Mouse (Mus musculus) kidney, embryonic 14.5 days (tissue): ENCODE data around the gene Rps27l. TPM values are rescaled to one million over a fixed set of nuclear protein-coding genes. Genes with fewer than 3 reads are reported as not detected.

Experiments
- ATAC-seq: fragments of 200-750 bp; cut with Nextera tagmentation; 2 replicates; pipeline ENCODE4 v1.8.0; 2017; ENCODE audit warnings: moderate number of reproducible peaks, mild to moderate bottlenecking, moderate TSS enrichment, moderate library complexity; ENCODE audit not compliant: low FRiP score, low TSS enrichment
- H3K27ac ChIP-seq: fragments of 300-500 bp; sonication (generic); 2 replicates; pipeline ENCODE4 v1.5.1; 2014; ENCODE audit warnings: low read depth, mild to moderate bottlenecking, low read length, moderate library complexity, mixed read lengths
- H3K27me3 ChIP-seq: fragments of 300-500 bp; sonication (generic); 2 replicates; pipeline ENCODE4 v1.6.1; 2014; ENCODE audit warnings: mild to moderate bottlenecking, low read length; ENCODE audit not compliant: control insufficient read depth, insufficient read depth
- H3K36me3 ChIP-seq: fragments of 300-500 bp; sonication (generic); 2 replicates; pipeline ENCODE4 v1.6.1; 2014; ENCODE audit warnings: low read length, mixed read lengths; ENCODE audit not compliant: control insufficient read depth, insufficient read depth
- H3K4me1 ChIP-seq: fragments of 300-500 bp; sonication (generic); 2 replicates; pipeline ENCODE4 v1.6.1; 2014; ENCODE audit warnings: low read length, mixed read lengths; ENCODE audit not compliant: control insufficient read depth, insufficient read depth
- H3K4me2 ChIP-seq: fragments of 300-500 bp; sonication (generic); replicated peaks from 2 replicates; pipeline ENCODE4 v1.6.1; 2014; ENCODE audit warnings: low read depth, mild to moderate bottlenecking, low read length
- H3K4me3 ChIP-seq: fragments of 300-500 bp; sonication (generic); 2 replicates; pipeline ENCODE4 v1.5.1; 2014; ENCODE audit warnings: mild to moderate bottlenecking, low read length
- H3K9ac ChIP-seq: fragments of 300-500 bp; sonication (generic); 2 replicates; pipeline ENCODE4 v1.6.1; 2014; ENCODE audit warnings: low read depth, mild to moderate bottlenecking, low read length, moderate library complexity
- H3K9me3 ChIP-seq: fragments of 300-500 bp; sonication (generic); 2 replicates; pipeline ENCODE4 v1.6.1; 2016; ENCODE audit warnings: low read length; ENCODE audit not compliant: control insufficient read depth
- WGBS: fragments of 180-500 bp; shearing (Covaris S2); extraction: QIAGEN DNeasy Blood & Tissue Kit; methylation state at CpG from one replicate; pipeline ENCODE4 v1.1.7; 2014; 5-methylcytosine and 5-hydroxymethylcytosine counted together
- polyA plus RNA-seq: library from polyadenylated mRNA; unstranded; fragments of >200 nt; fragmentation: Nextera tagmentation; extraction: Ambion mirVana; gene quantifications from 2 replicates; pipeline ENCODE4 v1.2.1, GENCODE M21; 2014

Rps27l gene
- polyA plus RNA-seq, 1 experiment from 2014 or later, result 724 TPM

GRCm38 (mm10) chr9:66918672-66919330, 27.1 kb upstream of the Rps27l start:
- Histone ChIP-seq H3K9me3 (no peaks in the 10 kb centered on the region), H3K4me1 (peaks cover 7% of the 10 kb centered on the region; the same call in 1 of the 2 replicates), H3K4me3 (peak overlapping the region; percentile 94), H3K4me2 (peak overlapping the region; percentile 83), H3K9ac (peak overlapping the region; percentile 95), H3K27me3 (no peaks in the 10 kb centered on the region), H3K27ac (peak overlapping the region; percentile 90), H3K36me3 (0 out of 2 replicates have a peak, but pooled peaks cover 3% of the 10 kb centered on the region)
- no peak; the same call in 1 of the 2 replicates for ATAC-seq
- WGBS, result 2% methylated on average over 27 of the region's 27 CpGs

DNA sequence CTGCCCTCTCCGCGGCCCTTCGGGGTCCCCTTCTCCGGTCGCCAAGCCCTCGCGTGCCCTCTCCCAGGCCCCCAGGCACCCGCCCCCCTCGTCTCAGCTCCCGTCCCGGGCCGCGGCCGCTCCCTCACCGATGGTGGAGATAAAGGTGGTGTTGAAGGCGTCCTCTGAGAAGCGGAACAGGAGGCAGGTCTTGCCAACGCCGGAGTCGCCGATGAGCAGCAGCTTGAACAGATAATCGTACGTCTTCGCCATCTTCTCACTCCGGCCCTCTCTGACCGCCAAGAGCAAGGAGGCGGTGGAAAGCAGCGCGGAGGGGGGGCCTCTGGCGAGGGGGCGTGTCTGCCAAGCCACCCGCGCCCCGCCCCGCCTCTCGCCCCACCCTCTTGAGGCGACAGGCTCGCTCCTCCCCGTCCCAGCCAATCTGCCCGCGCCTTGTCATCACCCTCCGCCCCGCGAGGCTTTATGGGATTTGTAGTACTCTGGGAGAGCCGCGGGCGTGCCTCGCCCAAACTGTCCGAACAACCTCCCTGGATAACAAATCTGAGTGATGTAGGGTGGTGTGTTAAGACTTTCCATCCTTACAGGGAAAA, 26.4 kb upstream of the Rps27l start, which contains the start of gene Rab8b:
Rab8b (minus strand) TSS at position 306 of the 590 bp plus-strand sequence.
- Histone ChIP-seq H3K4me3 (peak within 1 kb of the TSS; percentile 94), H3K4me1 (peaks cover 7% of the 10 kb centered on the region; the same call in 1 of the 2 replicates), H3K9me3 (no peaks in the 10 kb centered on the region), H3K4me2 (peak within 1 kb of the TSS; percentile 83), H3K27me3 (no peaks in the 10 kb centered on the region), H3K9ac (peak within 1 kb of the TSS; percentile 95), H3K36me3 (0 out of 2 replicates have a peak, but pooled peaks cover 3% of the 10 kb centered on the region), H3K27ac (peak within 1 kb of the TSS; percentile 90)
- WGBS, result under 1% methylated on average over 45 of the region's 49 CpGs
- peak; percentile 98 for ATAC-seq

GRCm38 (mm10) chr9:66919981-66920380, 25.9 kb upstream of the Rps27l start:
- Histone ChIP-seq H3K27me3 (no peaks in the 10 kb centered on the region), H3K36me3 (0 out of 2 replicates have a peak, but pooled peaks cover 2% of the 10 kb centered on the region), H3K4me1 (peaks cover 7% of the 10 kb centered on the region; the same call in 1 of the 2 replicates), H3K27ac (peak overlapping the region; percentile 59), H3K4me3 (peak overlapping the region; percentile 94), H3K4me2 (peak overlapping the region; percentile 74), H3K9me3 (no peaks in the 10 kb centered on the region), H3K9ac (peak overlapping the region; percentile 40; the same call in 1 of the 2 replicates)
- ATAC-seq, result peak; percentile 55; the same call in 1 of the 2 replicates
- WGBS, result 0% methylated on average over 14 of the region's 14 CpGs

DNA sequence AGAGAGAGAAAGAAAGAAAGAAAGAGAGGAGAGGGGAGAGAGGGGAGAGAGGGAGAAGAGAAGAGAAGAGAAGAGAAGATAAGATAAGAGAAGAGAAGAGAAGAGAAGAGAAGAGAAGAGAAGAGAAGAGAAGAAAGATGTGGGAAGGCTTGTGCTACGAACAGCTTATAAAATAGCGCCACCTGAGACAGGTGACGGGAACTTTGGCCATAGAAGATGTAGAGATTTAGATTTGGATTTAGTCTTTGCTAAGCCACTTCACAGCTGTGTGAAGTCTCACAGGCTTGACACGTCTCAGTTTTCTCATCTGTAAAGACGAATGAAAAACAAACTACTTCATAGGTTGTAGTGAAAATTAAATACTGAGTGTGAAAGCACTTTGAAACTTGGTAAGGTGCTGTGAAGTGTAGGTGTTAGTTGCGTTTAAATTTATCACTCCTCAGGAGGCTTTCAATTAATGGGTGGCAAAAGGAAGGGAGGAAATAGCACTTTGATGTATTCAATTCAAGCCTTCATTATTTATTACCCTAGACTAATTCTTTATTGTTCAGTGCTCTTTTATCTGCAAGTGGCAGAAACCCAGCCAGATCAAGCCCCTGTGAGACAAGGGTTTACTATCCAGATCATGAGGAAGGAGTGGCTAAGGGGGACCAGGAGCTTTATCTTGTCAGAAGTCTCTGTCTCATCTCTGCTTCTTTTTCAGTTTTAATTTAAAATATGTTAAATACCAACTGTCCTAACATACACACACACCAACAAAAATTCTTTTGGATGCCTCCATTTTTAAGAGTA, 25.2 kb upstream of the Rps27l start:
- Histone ChIP-seq H3K4me2 (peak overlapping the region; percentile 74), H3K9me3 (no peaks in the 10 kb centered on the region), H3K27ac (no peak overlapping the region), H3K27me3 (no peaks in the 10 kb centered on the region), H3K4me1 (peaks cover 7% of the 10 kb centered on the region; the same call in 1 of the 2 replicates), H3K4me3 (peak overlapping the region; percentile 94), H3K36me3 (no peaks in the 10 kb centered on the region), H3K9ac (no peak overlapping the region)
- 2% methylated on average over 6 of the region's 6 CpGs for WGBS
- ATAC-seq, result no peak

DNA sequence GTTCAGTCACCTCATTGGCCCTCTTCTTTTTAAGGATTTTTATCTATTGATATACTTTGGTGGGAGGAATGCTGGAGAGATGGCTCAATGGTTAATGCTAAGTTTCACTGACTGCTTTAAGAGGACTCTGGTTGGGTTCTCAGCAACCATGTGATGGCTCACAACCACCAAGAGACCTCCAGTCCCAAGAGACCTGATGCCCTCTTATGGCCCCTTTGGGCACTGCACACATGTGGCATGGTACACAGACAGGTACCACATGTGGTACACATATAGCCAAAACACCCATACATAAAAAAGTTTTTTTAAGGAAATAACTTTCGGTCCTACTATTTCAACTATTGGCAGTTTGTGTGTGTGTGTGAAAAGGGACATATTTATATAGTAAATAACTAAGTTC, 23.8 kb upstream of the Rps27l start:
- H3K36me3 ChIP-seq, result no peaks in the 10 kb centered on the region
- WGBS, result 96% methylated on average over 1 of the region's 1 CpGs

GRCm38 (mm10) chr9:66925853-66926252, 20.0 kb upstream of the Rps27l start:
- Histone ChIP-seq H3K4me1 (no peaks in the 10 kb centered on the region), H3K27me3 (no peaks in the 10 kb centered on the region), H3K27ac (no peak overlapping the region), H3K4me3 (no peak overlapping the region), H3K9ac (no peak overlapping the region), H3K4me2 (no peak overlapping the region), H3K36me3 (no peaks in the 10 kb centered on the region), H3K9me3 (no peaks in the 10 kb centered on the region)
- WGBS, result 80% methylated on average over 3 of the region's 3 CpGs
- ATAC-seq, result no peak

More for the DNA sequence above, 23.8 kb upstream of the Rps27l start:
- Histone ChIP-seq H3K4me2 (no peak overlapping the region), H3K27me3 (no peaks in the 10 kb centered on the region), H3K9ac (no peak overlapping the region), H3K4me3 (no peak overlapping the region), H3K27ac (no peak overlapping the region), H3K4me1 (peaks cover 7% of the 10 kb centered on the region; the same call in 1 of the 2 replicates), H3K9me3 (no peaks in the 10 kb centered on the region)
- no peak for ATAC-seq

- ATAC-seq, result no peak
- no peak overlapping the region for H3K9ac ChIP-seq
- H3K9me3 ChIP-seq, result no peaks in the 10 kb centered on the region
- H3K4me3 ChIP-seq, result no peak overlapping the region
- H3K36me3 ChIP-seq, result no peaks in the 10 kb centered on the region
- no peaks in the 10 kb centered on the region for H3K4me1 ChIP-seq
- no peak overlapping the region for H3K27ac ChIP-seq
- WGBS, result 89% methylated on average over 8 of the region's 8 CpGs
- H3K4me2 ChIP-seq, result no peak overlapping the region
- no peaks in the 10 kb centered on the region for H3K27me3 ChIP-seq
Observed at GRCm38 (mm10) chr9:66927696-66928402, 18.0 kb upstream of the Rps27l start.

DNA sequence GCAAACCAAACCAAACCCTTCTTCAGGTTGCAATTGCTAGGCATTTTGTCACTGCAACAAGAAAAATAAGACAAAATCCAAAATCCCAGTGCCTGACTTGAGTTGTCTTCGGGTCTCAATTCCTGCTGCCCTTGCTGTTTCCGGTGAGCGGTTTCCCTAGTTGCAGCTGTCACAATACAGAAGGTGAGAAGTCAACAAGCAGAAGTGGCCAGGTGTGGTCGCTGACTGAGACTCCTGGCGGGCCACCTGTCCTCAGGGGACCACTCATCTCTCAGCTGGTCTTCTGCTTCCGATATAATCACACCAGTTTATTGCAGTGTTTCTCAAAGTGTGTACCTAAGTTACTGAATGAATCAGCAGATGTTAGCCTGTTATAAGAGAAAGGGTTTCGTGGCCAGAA, 15.5 kb upstream of the Rps27l start:
- H3K36me3 ChIP-seq, result no peaks in the 10 kb centered on the region
- H3K4me2 ChIP-seq, result no peak overlapping the region
- no peak overlapping the region for H3K4me3 ChIP-seq
- no peak overlapping the region for H3K9ac ChIP-seq
- ATAC-seq, result no peak
- no peaks in the 10 kb centered on the region for H3K4me1 ChIP-seq
- no peaks in the 10 kb centered on the region for H3K27me3 ChIP-seq
- H3K9me3 ChIP-seq, result no peaks in the 10 kb centered on the region
- no peak overlapping the region for H3K27ac ChIP-seq
- WGBS, result 64% methylated on average over 7 of the region's 7 CpGs
